Mouse (Mus musculus) limb, embryonic 14.5 days (tissue): ENCODE results near the gene Ltb. TPM values are rescaled to one million over a fixed set of nuclear protein-coding genes. Genes with fewer than 3 reads are reported as not detected.

ENCODE experiments used
- ATAC-seq: fragments of 200-750 bp; cut with Nextera tagmentation; 2 replicates; pipeline ENCODE4 v1.8.0; 2017; ENCODE audit warnings: low read depth, moderate number of reproducible peaks, moderate TSS enrichment; ENCODE audit not compliant: low FRiP score
- DNase-seq: peaks from one replicate; pipeline ENCODE4 v3.0.0-alpha.2; 2015; ENCODE audit warnings: low spot score
- H3K27ac ChIP-seq: fragments of 300-500 bp; sonication (generic); replicated peaks from 2 replicates; pipeline ENCODE4 v1.5.1; 2014; ENCODE audit warnings: low read depth, mild to moderate bottlenecking, low read length, moderate library complexity, mixed read lengths
- H3K27me3 ChIP-seq: fragments of 300-500 bp; sonication (generic); 2 replicates; pipeline ENCODE4 v1.6.1; 2014; ENCODE audit warnings: low read length, mixed read lengths; ENCODE audit not compliant: control insufficient read depth, insufficient read depth
- H3K36me3 ChIP-seq: fragments of 300-500 bp; sonication (generic); 2 replicates; pipeline ENCODE4 v1.6.1; 2014; ENCODE audit warnings: mild to moderate bottlenecking, low read length, moderate library complexity, mixed read lengths; ENCODE audit not compliant: control insufficient read depth, insufficient read depth
- H3K4me1 ChIP-seq: fragments of 300-500 bp; sonication (generic); 2 replicates; pipeline ENCODE4 v1.6.1; 2014; ENCODE audit warnings: antibody characterized with exemption, low read length, mixed read lengths; ENCODE audit not compliant: control insufficient read depth, insufficient read depth
- H3K4me2 ChIP-seq: fragments of 300-500 bp; sonication (generic); replicated peaks from 2 replicates; pipeline ENCODE4 v1.6.1; 2014; ENCODE audit warnings: low read depth, mild to moderate bottlenecking, low read length, moderate library complexity; ENCODE audit not compliant: severe bottlenecking
- H3K4me3 ChIP-seq: fragments of 300-500 bp; sonication (generic); replicated peaks from 2 replicates; pipeline ENCODE4 v1.5.1; 2014; ENCODE audit warnings: low read length
- H3K9ac ChIP-seq: fragments of 300-500 bp; sonication (generic); 2 replicates; pipeline ENCODE4 v1.6.1; 2014; ENCODE audit warnings: mild to moderate bottlenecking, low read depth, low read length, moderate library complexity; ENCODE audit not compliant: severe bottlenecking
- H3K9me3 ChIP-seq: fragments of 300-500 bp; sonication (generic); 2 replicates; pipeline ENCODE4 v1.6.1; 2016; ENCODE audit warnings: low read length; ENCODE audit not compliant: control insufficient read depth
- POLR2A ChIP-seq: fragments of 200-500 bp; IDR thresholded peaks from 2 replicates; pipeline ENCODE4 v1.8.0; 2012; ENCODE audit warnings: inconsistent platforms, mild to moderate bottlenecking, moderate library complexity, borderline replicate concordance; ENCODE audit not compliant: insufficient read depth, insufficient read length; ENCODE audit errors: extremely low read depth
- WGBS: fragments of 180-500 bp; shearing (Covaris S2); extraction: QIAGEN DNeasy Blood & Tissue Kit; methylation state at CpG from one replicate; pipeline ENCODE4 v1.1.7; 2014; 5-methylcytosine and 5-hydroxymethylcytosine counted together
- polyA plus RNA-seq, 2 experiments: library from polyadenylated mRNA; depleted of rRNA in 1 of 2; stranded (reverse) in 1 of 2; unstranded in 1 of 2; fragments of >200 nt; fragmentation: Nextera tagmentation in 1 of 2; extraction: Ambion mirVana in 1 of 2; gene quantifications; 2 replicates each; pipeline versions ENCODE4 v1.2.1 to v1.2.3; 2012 to 2014

Gene Ltb
- polyA plus RNA-seq, 2 experiments = 1.1 to 1.7 TPM

GRCm38 (mm10) chr17:35239700-35240099, 45.5 kb downstream of the Ltb start:
- ATAC-seq (no peak), DNase-seq (no peak)
- no peaks in the 10 kb centered on the region for H3K9me3 ChIP-seq
- no peaks in the 10 kb centered on the region for H3K27me3 ChIP-seq
- 76% methylated on average over 5 of the region's 5 CpGs for WGBS
- H3K9ac ChIP-seq = no peak overlapping the region
- H3K4me1 ChIP-seq = peaks cover 22% of the 10 kb centered on the region
- peaks cover 18% of the 10 kb centered on the region for H3K36me3 ChIP-seq
- no peak for TF ChIP-seq POLR2A
- H3K4me2 ChIP-seq = 0 out of 2 replicates have a peak overlapping the region, but pooled peaks have one; percentile 5
- H3K27ac ChIP-seq = no peak overlapping the region
- H3K4me3 ChIP-seq = no peak overlapping the region

GRCm38 (mm10) chr17:35240384-35241304, 46.4 kb downstream of the Ltb start:
- 23% methylated on average over 12 of the region's 12 CpGs for WGBS
- peaks cover 27% of the 10 kb centered on the region for H3K36me3 ChIP-seq
- peak; percentile 35 for DNase-seq

GRCm38 (mm10) chr17:35241305-35242014, 47.2 kb downstream of the Ltb start, which contains the start of gene Ddx39b:
TSS of gene Ddx39b (plus strand) at chr17:35241746.
- peak; percentile 93 for ATAC-seq
- DNase-seq = peak; percentile 98
- peak within 1 kb of the TSS; percentile 100 for H3K4me3 ChIP-seq
- peaks cover 35% of the 10 kb centered on the region for H3K36me3 ChIP-seq
- H3K9ac ChIP-seq = peak within 1 kb of the TSS; percentile 100
- WGBS = 4% methylated on average over 63 of the region's 69 CpGs
- TF ChIP-seq POLR2A = 0 out of 2 replicates have a peak, but pooled peaks have one; percentile 52
- H3K27me3 ChIP-seq = no peaks in the 10 kb centered on the region
- peaks cover 21% of the 10 kb centered on the region for H3K4me1 ChIP-seq
- peak within 1 kb of the TSS; percentile 75 for H3K4me2 ChIP-seq
- H3K27ac ChIP-seq = peak within 1 kb of the TSS; percentile 98
- H3K9me3 ChIP-seq = no peaks in the 10 kb centered on the region

More at GRCm38 (mm10) chr17:35240384-35241304, 46.4 kb downstream of the Ltb start:
- Histone ChIP-seq H3K27me3 (no peaks in the 10 kb centered on the region), H3K4me3 (peak overlapping the region; percentile 100), H3K9me3 (no peaks in the 10 kb centered on the region), H3K27ac (peak overlapping the region; percentile 98), H3K9ac (peak overlapping the region; percentile 100), H3K4me2 (peak overlapping the region; percentile 75), H3K4me1 (peaks cover 21% of the 10 kb centered on the region)
- ATAC-seq = peak; percentile 2; the same call in 1 of the 2 replicates
- TF ChIP-seq POLR2A = no peak

GRCm38 (mm10) chr17:35242015-35242941, 48.0 kb downstream of the Ltb start:
- ATAC-seq (peak; percentile 32), DNase-seq (peak; percentile 58)
- WGBS = under 1% methylated on average over 48 of the region's 55 CpGs

More at GRCm38 (mm10) chr17:35242015-35242941, 48.0 kb downstream of the Ltb start:
- peak overlapping the region; percentile 75 for H3K4me2 ChIP-seq
- H3K27me3 ChIP-seq = no peaks in the 10 kb centered on the region
- TF ChIP-seq POLR2A = peak; percentile 49; the same call in 1 of the 2 replicates
- peaks cover 19% of the 10 kb centered on the region for H3K4me1 ChIP-seq
- H3K9me3 ChIP-seq = no peaks in the 10 kb centered on the region
- peaks cover 44% of the 10 kb centered on the region for H3K36me3 ChIP-seq
- H3K4me3 ChIP-seq = peak overlapping the region; percentile 100
- peak overlapping the region; percentile 100 for H3K9ac ChIP-seq
- H3K27ac ChIP-seq = peak overlapping the region; percentile 98
